Mouse (Mus musculus) CD4-positive naive resting alpha-beta T cell, adult 76 days (primary cell): ENCODE data around the gene Mfap4. TPM values are rescaled to one million over a fixed set of nuclear protein-coding genes. Genes with fewer than 3 reads are reported as not detected.

Experiments used
- total RNA-seq: library from RNA; stranded (reverse); gene quantifications from one replicate; pipeline ENCODE4 v1.2.4, GENCODE M21; 2023

Mfap4 gene
- not detected for total RNA-seq

DNA sequence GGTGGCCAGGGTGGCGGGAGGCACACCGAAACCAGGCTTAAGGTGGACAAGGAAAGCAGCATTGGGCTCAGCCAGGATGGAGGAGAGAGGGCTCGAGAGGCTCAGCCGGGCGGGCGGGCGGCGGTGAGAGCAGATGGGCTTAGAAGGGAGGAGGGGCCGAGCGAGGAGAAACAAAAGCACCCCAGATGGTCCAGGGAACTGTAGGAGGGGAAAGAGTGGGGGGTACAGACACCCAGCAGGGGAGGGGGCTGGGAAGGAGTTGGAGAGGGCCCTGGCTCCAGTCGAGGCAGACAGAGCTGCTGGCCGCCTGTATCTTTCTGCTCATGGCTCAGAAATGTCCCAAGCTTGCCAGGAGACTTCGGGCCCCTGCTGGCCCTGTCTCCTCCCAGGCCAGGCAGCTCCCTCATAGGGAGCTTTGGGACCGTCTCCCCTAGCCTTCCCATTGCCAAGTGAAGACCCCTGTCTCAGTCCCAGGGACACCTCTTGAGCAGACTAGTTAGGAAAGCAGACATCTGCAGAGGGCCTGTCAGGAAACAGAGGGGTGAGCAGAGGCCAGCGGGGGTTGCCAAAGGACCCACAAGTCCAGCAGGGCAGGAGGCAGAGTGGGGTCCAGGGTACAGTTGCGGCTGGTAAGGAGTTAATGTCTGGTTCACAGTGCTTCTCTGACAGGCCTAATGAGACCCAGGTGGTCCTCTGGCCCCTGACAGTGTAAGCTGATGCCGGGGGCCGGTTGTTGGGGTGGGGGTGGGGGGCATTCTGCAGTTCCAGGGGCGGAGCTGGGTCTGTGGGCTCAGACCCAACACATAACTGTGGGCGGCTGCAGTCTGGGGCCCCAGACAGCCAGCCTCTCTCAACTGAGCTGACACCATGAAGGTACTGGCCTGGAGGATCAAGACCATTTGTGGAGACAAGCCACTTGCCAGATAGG lies at the start of gene Mfap4:
Gene Mfap4 (plus strand): TSS at position 819 of the 928 bp plus-strand sequence.

DNA sequence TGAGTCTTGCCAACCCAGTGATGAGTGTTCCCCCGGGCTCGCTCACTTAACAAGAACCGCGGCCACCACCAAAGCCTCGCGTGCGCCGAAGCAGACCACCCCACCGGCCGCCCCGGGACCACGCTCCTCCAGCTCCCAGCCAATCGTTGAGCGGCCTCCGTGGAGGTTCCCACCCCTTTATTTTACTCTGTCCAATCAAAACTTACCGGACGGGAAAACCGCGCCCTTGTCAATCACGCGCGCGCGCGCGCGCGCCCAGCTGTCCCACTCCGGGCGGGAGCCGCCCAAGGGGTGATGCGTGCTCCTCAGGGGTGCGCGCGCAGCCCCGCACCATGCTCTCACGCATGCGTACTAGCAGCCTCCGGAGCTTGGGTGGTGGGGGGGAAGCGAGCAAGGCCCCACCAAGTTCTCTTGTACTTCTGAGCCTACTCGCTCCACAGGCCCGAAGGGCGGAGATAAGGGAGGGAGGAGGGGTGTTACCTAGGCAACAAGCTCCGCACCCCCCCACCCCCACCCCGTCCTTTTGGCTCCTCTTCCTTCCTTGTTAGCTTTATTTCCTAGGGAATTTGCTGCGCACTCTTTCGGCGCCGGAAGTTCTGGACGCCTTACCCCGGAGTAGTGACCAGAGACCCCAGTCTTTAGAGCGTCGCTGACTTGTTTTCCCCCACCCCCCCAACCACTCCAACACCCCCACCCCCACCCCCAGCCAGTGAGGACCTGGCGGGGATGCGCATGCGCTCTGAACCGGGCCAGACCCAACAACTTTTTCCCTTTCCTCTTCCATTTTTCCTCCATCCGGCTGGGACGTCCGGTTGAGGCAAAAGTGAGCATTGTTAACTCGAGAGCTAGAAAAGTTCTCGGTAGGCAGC lies 9.1 kb downstream of the Mfap4 start, which contains the start of gene Mapk7:
Gene Mapk7 (minus strand): TSS at position 278 of the 869 bp plus-strand sequence.

DNA sequence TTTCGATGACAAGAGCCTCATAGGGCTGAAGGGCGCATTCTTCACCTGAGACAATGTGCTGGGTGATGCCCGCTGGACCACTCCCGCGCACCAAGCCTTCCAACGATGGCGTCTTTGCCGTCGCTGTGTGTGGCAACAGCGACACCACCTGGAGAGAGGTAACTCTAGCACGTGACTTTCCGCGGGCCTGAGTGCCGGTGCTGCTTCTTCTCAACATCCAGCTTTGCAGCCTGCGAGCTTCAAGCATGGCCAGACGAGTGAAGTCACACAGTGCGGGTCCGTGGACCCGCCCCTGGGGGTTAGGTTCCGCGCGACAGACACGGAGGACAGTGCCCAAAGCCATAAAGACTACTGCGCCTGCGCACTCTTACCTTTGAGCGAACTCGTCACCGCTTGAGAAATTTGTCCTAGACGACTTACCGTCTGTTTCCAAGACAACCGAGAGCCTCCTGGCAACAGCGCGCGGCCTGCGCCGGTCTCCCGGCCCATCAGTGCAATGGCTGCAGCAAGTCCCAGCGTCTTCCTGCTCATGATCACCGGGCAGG lies 19.6 kb downstream of the Mfap4 start, which contains the start of gene B9d1:
Gene B9d1 (plus strand): TSS at position 432 of the 545 bp plus-strand sequence.

Other genes starting within 250 kb of the Mfap4 start
- gene Aldh3a2, start 218.0 kb upstream of the Mfap4 start, total RNA-seq = 52.3 TPM
- gene Slc47a2, start 142.6 kb upstream of the Mfap4 start, total RNA-seq = not detected
- gene Slc47a1, start 107.1 kb upstream of the Mfap4 start, total RNA-seq = not detected
- not detected for gene Rnf112, start 31.3 kb upstream of the Mfap4 start, total RNA-seq
- gene Mapk7, start 9.0 kb downstream of the Mfap4 start, total RNA-seq = 14.8 TPM
- not detected for gene B9d1, start 19.7 kb downstream of the Mfap4 start, total RNA-seq
- 0.41 TPM for gene Epn2, start 94.3 kb downstream of the Mfap4 start, total RNA-seq
- gene Grap, start 167.8 kb downstream of the Mfap4 start, total RNA-seq = 175 TPM
- gene Fam83g, start 198.7 kb downstream of the Mfap4 start, total RNA-seq = 1.8 TPM
- not detected for gene Slc5a10, start 235.4 kb downstream of the Mfap4 start, total RNA-seq